Mouse (Mus musculus) forebrain, postnatal 0 days (tissue): ENCODE data around the gene Spock2. TPM values are rescaled to one million over a fixed set of nuclear protein-coding genes. Genes with fewer than 3 reads are reported as not detected.

Experiments used
- ATAC-seq: fragments of 200-750 bp; cut with Nextera tagmentation; 2 replicates; pipeline ENCODE4 v1.8.0; 2017; ENCODE audit warnings: mild to moderate bottlenecking, moderate library complexity
- DNase-seq: peaks from one replicate; pipeline ENCODE4 v3.0.0-alpha.2; 2015
- H3K27ac ChIP-seq: fragments of 300-500 bp; sonication (generic); 2 replicates; pipeline ENCODE4 v1.5.1; 2014; ENCODE audit warnings: low read depth, mild to moderate bottlenecking, antibody characterized with exemption, low read length, moderate library complexity, mixed read lengths
- H3K27me3 ChIP-seq: fragments of 300-500 bp; sonication (generic); 2 replicates; pipeline ENCODE4 v1.6.1; 2014; ENCODE audit warnings: mild to moderate bottlenecking, low read length, mixed read lengths; ENCODE audit not compliant: insufficient read depth
- H3K36me3 ChIP-seq: fragments of 300-500 bp; sonication (generic); 2 replicates; pipeline ENCODE4 v1.6.1; 2014; ENCODE audit warnings: mild to moderate bottlenecking, moderate library complexity; ENCODE audit not compliant: insufficient read depth
- H3K4me1 ChIP-seq: fragments of 300-500 bp; sonication (generic); 2 replicates; pipeline ENCODE4 v1.6.1; 2014; ENCODE audit warnings: antibody characterized with exemption; ENCODE audit not compliant: insufficient read depth
- H3K4me2 ChIP-seq: fragments of 300-500 bp; sonication (generic); 2 replicates; pipeline ENCODE4 v1.6.1; 2014; ENCODE audit warnings: low read depth, mild to moderate bottlenecking, moderate library complexity
- H3K4me3 ChIP-seq: fragments of 300-500 bp; sonication (generic); 2 replicates; pipeline ENCODE4 v1.5.1; 2014; ENCODE audit warnings: low read depth, low read length, mixed read lengths
- H3K9ac ChIP-seq: fragments of 300-500 bp; sonication (generic); 2 replicates; pipeline ENCODE4 v1.6.1; 2014; ENCODE audit warnings: mild to moderate bottlenecking
- H3K9me3 ChIP-seq: fragments of 300-500 bp; sonication (generic); 2 replicates; pipeline ENCODE4 v1.6.1; 2016; ENCODE audit warnings: low read length
- CTCF ChIP-seq: sonication (generic); IDR thresholded peaks from 2 replicates; pipeline ENCODE4 v1.5.1; 2016; ENCODE audit warnings: antibody characterized with exemption, control low read depth, low read depth
- WGBS: fragments of 180-500 bp; shearing (Covaris S2); extraction: QIAGEN DNeasy Blood & Tissue Kit; methylation state at CpG from one replicate; pipeline ENCODE4 v1.1.7; 2014; 5-methylcytosine and 5-hydroxymethylcytosine counted together
- polyA plus RNA-seq: library from polyadenylated mRNA; unstranded; fragments of >200 nt; fragmentation: Nextera tagmentation; extraction: Ambion mirVana; gene quantifications from 2 replicates; pipeline ENCODE4 v1.2.1, GENCODE M21; 2015
- total RNA-seq: library from RNA; depleted of rRNA; stranded (reverse); fragments of >200 nt; gene quantifications from 2 replicates; pipeline ENCODE4 v1.2.3, GENCODE M21; 2014

The Spock2 gene
- total and polyA plus RNA-seq, 2 experiments from 2014 or later: 84.8 to 215 TPM

DNA sequence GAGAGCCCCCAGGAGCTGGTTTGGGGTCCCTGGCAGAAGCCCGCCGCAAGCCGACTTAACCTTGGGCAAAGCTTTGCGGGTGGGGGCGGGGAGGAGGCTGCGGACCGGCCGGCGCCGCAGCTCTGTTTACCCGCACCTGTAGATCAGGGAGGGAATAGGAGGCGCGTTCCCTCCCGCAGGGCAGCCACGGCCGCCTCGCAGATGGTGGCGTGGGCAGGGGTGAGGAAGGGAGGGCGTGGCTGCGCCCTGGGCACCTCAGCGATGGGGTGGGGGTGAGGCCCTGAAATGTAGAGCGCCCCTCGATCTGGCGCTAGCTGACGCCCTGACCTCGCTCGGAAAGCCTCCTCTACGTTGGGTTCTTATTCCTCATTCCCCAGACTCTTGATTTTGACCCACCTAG is 1.4 kb downstream of the Spock2 start:
- 2% methylated on average over 28 of the region's 28 CpGs for WGBS
- Histone ChIP-seq H3K9me3 (no peaks in the 10 kb centered on the region), H3K27ac (peak overlapping the region; percentile 91), H3K9ac (peak overlapping the region; percentile 95), H3K4me3 (peak overlapping the region; percentile 88), H3K4me2 (peak overlapping the region; percentile 91), H3K4me1 (peaks cover 16% of the 10 kb centered on the region), H3K27me3 (no peaks in the 10 kb centered on the region), H3K36me3 (peaks cover 3% of the 10 kb centered on the region; the same call in 1 of the 2 replicates)
- DNase-seq: peak; percentile 26
- no peak for ATAC-seq
- TF ChIP-seq CTCF: no peak

GRCm38 (mm10) chr10:60108321-60109111 is 2.5 kb downstream of the Spock2 start:
- Histone ChIP-seq H3K27ac (peak overlapping the region; percentile 29; the same call in 1 of the 2 replicates), H3K9me3 (no peaks in the 10 kb centered on the region), H3K4me1 (peaks cover 19% of the 10 kb centered on the region), H3K27me3 (no peaks in the 10 kb centered on the region), H3K4me3 (peak overlapping the region; percentile 88), H3K36me3 (peaks cover 3% of the 10 kb centered on the region; the same call in 1 of the 2 replicates), H3K4me2 (peak overlapping the region; percentile 91), H3K9ac (peak overlapping the region; percentile 95)
- DNase-seq: no peak
- 37% methylated on average over 16 of the region's 17 CpGs for whole genome bisulfite sequencing
- ATAC-seq: no peak
- no peak for TF ChIP-seq CTCF

DNA sequence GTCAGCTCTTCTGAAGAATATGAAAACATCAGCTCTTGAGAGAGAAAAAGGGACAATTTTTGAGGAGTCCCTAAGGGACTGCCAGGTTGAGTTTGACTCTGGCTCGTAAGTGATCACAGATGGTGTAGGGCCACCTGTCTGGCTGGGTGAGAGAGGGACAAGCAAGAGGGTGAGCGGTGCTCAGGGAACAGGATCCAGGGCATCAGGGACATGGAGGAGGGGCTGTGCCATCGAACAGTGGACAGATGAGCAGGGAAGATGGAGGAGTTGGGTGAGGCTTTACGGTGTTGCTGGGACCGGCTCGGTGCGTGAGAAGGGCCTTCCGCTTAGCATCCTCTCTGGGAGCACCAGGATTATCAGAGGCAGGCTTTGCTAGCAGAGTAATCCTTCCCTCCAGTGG is 3.3 kb downstream of the Spock2 start:
- Histone ChIP-seq H3K9me3 (no peaks in the 10 kb centered on the region), H3K27me3 (no peaks in the 10 kb centered on the region), H3K4me1 (peaks cover 19% of the 10 kb centered on the region), H3K4me3 (0 out of 2 replicates have a peak overlapping the region, but pooled peaks have one; percentile 7), H3K27ac (peak overlapping the region; percentile 54), H3K36me3 (peaks cover 3% of the 10 kb centered on the region; the same call in 1 of the 2 replicates), H3K9ac (no peak overlapping the region), H3K4me2 (peak overlapping the region; percentile 91)
- no peak for DNase-seq
- WGBS: 74% methylated on average over 8 of the region's 8 CpGs
- no peak for ATAC-seq
- TF ChIP-seq CTCF: no peak

DNA sequence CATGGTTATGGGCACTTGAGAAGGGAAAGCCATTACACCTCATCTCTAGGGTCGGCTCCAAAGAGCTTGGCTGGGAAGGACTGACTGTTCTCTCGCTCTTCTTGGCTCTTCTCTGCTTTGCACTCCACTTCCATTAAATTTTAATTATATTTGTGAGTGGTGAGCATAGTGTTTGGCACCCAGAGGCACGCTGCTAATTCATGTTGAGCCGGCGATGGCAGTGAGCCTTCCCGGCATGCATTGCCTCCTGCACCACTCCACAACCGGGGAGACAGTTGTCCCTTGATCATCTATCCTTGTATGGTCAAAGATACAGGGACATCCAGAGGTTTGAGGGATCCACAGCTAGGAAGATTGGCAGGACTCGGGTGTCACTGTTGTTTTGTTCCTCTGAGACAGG is 4.0 kb downstream of the Spock2 start:
- no peaks in the 10 kb centered on the region for H3K9me3 ChIP-seq
- H3K36me3 ChIP-seq: peaks cover 3% of the 10 kb centered on the region; the same call in 1 of the 2 replicates
- TF ChIP-seq CTCF: no peak
- 54% methylated on average over 8 of the region's 8 CpGs for WGBS
- H3K4me2 ChIP-seq: peak overlapping the region; percentile 91; the same call in 1 of the 2 replicates
- H3K4me3 ChIP-seq: no peak overlapping the region
- DNase-seq (peak; percentile 19), ATAC-seq (no peak)
- H3K27me3 ChIP-seq: no peaks in the 10 kb centered on the region
- no peak overlapping the region for H3K9ac ChIP-seq
- peaks cover 19% of the 10 kb centered on the region for H3K4me1 ChIP-seq
- 0 out of 2 replicates have a peak overlapping the region, but pooled peaks have one; percentile 54 for H3K27ac ChIP-seq

GRCm38 (mm10) chr10:60110908-60111475 is 5.0 kb downstream of the Spock2 start:
- no peak for TF ChIP-seq CTCF
- Histone ChIP-seq H3K36me3 (peaks cover 3% of the 10 kb centered on the region; the same call in 1 of the 2 replicates), H3K4me1 (peaks cover 17% of the 10 kb centered on the region), H3K27me3 (no peaks in the 10 kb centered on the region), H3K9ac (no peak overlapping the region), H3K4me2 (no peak overlapping the region), H3K9me3 (no peaks in the 10 kb centered on the region), H3K27ac (no peak overlapping the region), H3K4me3 (no peak overlapping the region)
- ATAC-seq (no peak), DNase-seq (no peak)
- 91% methylated on average over 10 of the region's 10 CpGs for WGBS

- 88% methylated on average over 9 of the region's 9 CpGs for WGBS
- H3K9me3 ChIP-seq: no peaks in the 10 kb centered on the region
- peaks cover 22% of the 10 kb centered on the region for H3K4me1 ChIP-seq
- DNase-seq (no peak), ATAC-seq (no peak)
- H3K4me3 ChIP-seq: no peak overlapping the region
- no peak overlapping the region for H3K9ac ChIP-seq
- peaks cover 3% of the 10 kb centered on the region; the same call in 1 of the 2 replicates for H3K36me3 ChIP-seq
- TF ChIP-seq CTCF: no peak
- H3K27ac ChIP-seq: no peak overlapping the region
- H3K4me2 ChIP-seq: no peak overlapping the region
- no peaks in the 10 kb centered on the region for H3K27me3 ChIP-seq
Measured at GRCm38 (mm10) chr10:60113965-60114690, 8.1 kb downstream of the Spock2 start.
